Mouse (Mus musculus): ENCODE results near the gene Gm10318. TPM values are rescaled to one million over a fixed set of nuclear protein-coding genes. Genes with fewer than 3 reads are reported as not detected.

Gm10318 gene
- polyA plus RNA-seq, 1 experiment from 2014 or later, result not detected

- DNase-seq (ENCODE audit: low read depth, low spot score) (no peak), ATAC-seq (no peak)
Observed at GRCm38 (mm10) chr10:77847538-77847937, 5.1 kb upstream of the Gm10318 start.

GRCm38 (mm10) chr10:77861675-77862074 lies 9.0 kb downstream of the Gm10318 start, which contains the start of gene Gm3285:
TSS of gene Gm3285 (plus strand) at chr10:77861975.
- ChIA-PET POLR2A (no interaction called here), CTCF (no interaction called here)

More at GRCm38 (mm10) chr10:77847538-77847937, 5.1 kb upstream of the Gm10318 start:
- ChIA-PET POLR2A (no interaction called here), CTCF (no interaction called here)
- no peak for TF ChIP-seq CTCF (IDR thresholded peaks at IDR 0.05)
- in situ Hi-C loops (cut with MboI; ENCODE audit: low pct_unique_long_range_greater_than_20kb), result no loop called here
- H3K27me3 ChIP-seq, result peaks cover 26% of the 10 kb centered on the region

GRCm38 (mm10) chr10:77864067-77864761 lies 11.6 kb downstream of the Gm10318 start:
- TF ChIP-seq CTCF (IDR thresholded peaks at IDR 0.05), result no peak
- ATAC-seq (peak; percentile 21), DNase-seq (ENCODE audit: low read depth, low spot score) (no peak)
- peaks cover 26% of the 10 kb centered on the region for H3K27me3 ChIP-seq
- POLR2A ChIA-PET, result no interaction called here
- in situ Hi-C loops (cut with MboI; ENCODE audit: low pct_unique_long_range_greater_than_20kb), result no loop called here
- CTCF ChIA-PET, result interaction anchor here (0.8 kb wide), 1 partner anchor 273 kb away, joined by 3 read pairs; no protein-coding TSS in a partner anchor

More at GRCm38 (mm10) chr10:77861675-77862074, 9.0 kb downstream of the Gm10318 start, which contains the start of gene Gm3285:
- DNase-seq (ENCODE audit: low read depth, low spot score), result no peak
- no peak for ATAC-seq
- H3K27me3 ChIP-seq, result peaks cover 20% of the 10 kb centered on the region
- no peak for TF ChIP-seq CTCF (IDR thresholded peaks at IDR 0.05)
- in situ Hi-C loops (cut with MboI; ENCODE audit: low pct_unique_long_range_greater_than_20kb), result no loop called here

- ATAC-seq, result no peak
Observed at GRCm38 (mm10) chr10:77864762-77865143, 12.1 kb downstream of the Gm10318 start.

GRCm38 (mm10) chr10:77867546-77867945 lies 14.9 kb downstream of the Gm10318 start:
- CTCF ChIA-PET, result no interaction called here
- POLR2A ChIA-PET, result no interaction called here
- in situ Hi-C loops (cut with MboI; ENCODE audit: low pct_unique_long_range_greater_than_20kb), result no loop called here
- peaks cover 18% of the 10 kb centered on the region for H3K27me3 ChIP-seq
- no peak for DNase-seq (ENCODE audit: low read depth, low spot score)
- ATAC-seq, result no peak
- TF ChIP-seq CTCF (IDR thresholded peaks at IDR 0.05), result no peak

More at GRCm38 (mm10) chr10:77864762-77865143, 12.1 kb downstream of the Gm10318 start:
- peaks cover 28% of the 10 kb centered on the region for H3K27me3 ChIP-seq
- ChIA-PET CTCF (interaction anchor here (0.8 kb wide), 1 partner anchor 274 kb away, joined by 3 read pairs; no protein-coding TSS in a partner anchor), POLR2A (no interaction called here)
- DNase-seq (ENCODE audit: low read depth, low spot score), result no peak
- TF ChIP-seq CTCF (IDR thresholded peaks at IDR 0.05), result no peak
- in situ Hi-C loops (cut with MboI; ENCODE audit: low pct_unique_long_range_greater_than_20kb), result no loop called here

- no peak for ATAC-seq
- H3K27me3 ChIP-seq, result peaks cover 8% of the 10 kb centered on the region
- ChIA-PET POLR2A (no interaction called here), CTCF (no interaction called here)
- DNase-seq (ENCODE audit: low read depth, low spot score), result no peak
- in situ Hi-C loops (cut with MboI; ENCODE audit: low pct_unique_long_range_greater_than_20kb), result no loop called here
- TF ChIP-seq CTCF (IDR thresholded peaks at IDR 0.05), result no peak
Observed at GRCm38 (mm10) chr10:77869651-77870050, 17.0 kb downstream of the Gm10318 start.

GRCm38 (mm10) chr10:77878985-77879384 lies 26.3 kb downstream of the Gm10318 start:
- CTCF ChIA-PET, result interaction anchor here (0.6 to 1.3 kb wide), 2 partner anchors 34 to 221 kb away, joined by 3 read pairs; no protein-coding TSS in a partner anchor
- in situ Hi-C loops (cut with MboI; ENCODE audit: low pct_unique_long_range_greater_than_20kb), result no loop called here
- no peak for DNase-seq (ENCODE audit: low read depth, low spot score)
- POLR2A ChIA-PET, result no interaction called here
- no peak for ATAC-seq
- H3K27me3 ChIP-seq, result peaks cover 11% of the 10 kb centered on the region
- TF ChIP-seq CTCF (IDR thresholded peaks at IDR 0.05), result no peak

- no peak for DNase-seq (ENCODE audit: low read depth, low spot score)
- H3K27me3 ChIP-seq, result peaks cover 18% of the 10 kb centered on the region
- in situ Hi-C loops (cut with MboI; ENCODE audit: low pct_unique_long_range_greater_than_20kb), result no loop called here
- no peak for TF ChIP-seq CTCF (IDR thresholded peaks at IDR 0.05)
- ChIA-PET CTCF (no interaction called here), POLR2A (no interaction called here)
- ATAC-seq, result no peak
Observed at GRCm38 (mm10) chr10:77880305-77880704, 27.6 kb downstream of the Gm10318 start.

- in situ Hi-C loops (cut with MboI; ENCODE audit: low pct_unique_long_range_greater_than_20kb), result no loop called here
Observed at GRCm38 (mm10) chr10:77882553-77882952, 29.9 kb downstream of the Gm10318 start.

GRCm38 (mm10) chr10:77886007-77886747 lies 33.5 kb downstream of the Gm10318 start:
- ChIA-PET POLR2A (no interaction called here), CTCF (no interaction called here)
- DNase-seq (ENCODE audit: low read depth, low spot score) (no peak), ATAC-seq (no peak)
- peaks cover 14% of the 10 kb centered on the region for H3K27me3 ChIP-seq
- no peak for TF ChIP-seq CTCF (IDR thresholded peaks at IDR 0.05)
- in situ Hi-C loops (cut with MboI; ENCODE audit: low pct_unique_long_range_greater_than_20kb), result no loop called here

More at GRCm38 (mm10) chr10:77882553-77882952, 29.9 kb downstream of the Gm10318 start:
- TF ChIP-seq CTCF (IDR thresholded peaks at IDR 0.05), result no peak
- ChIA-PET CTCF (no interaction called here), POLR2A (no interaction called here)
- peaks cover 11% of the 10 kb centered on the region for H3K27me3 ChIP-seq
- DNase-seq (ENCODE audit: low read depth, low spot score) (no peak), ATAC-seq (no peak)

- ATAC-seq (no peak), DNase-seq (ENCODE audit: low read depth, low spot score) (no peak)
- in situ Hi-C loops (cut with MboI; ENCODE audit: low pct_unique_long_range_greater_than_20kb), result no loop called here
- POLR2A ChIA-PET, result no interaction called here
- CTCF ChIA-PET, result no interaction called here
- H3K27me3 ChIP-seq, result peaks cover 29% of the 10 kb centered on the region
- no peak for TF ChIP-seq CTCF (IDR thresholded peaks at IDR 0.05)
Observed at GRCm38 (mm10) chr10:77890987-77891565, 38.4 kb downstream of the Gm10318 start.

Measured in Patski (cell line).